Mouse (Mus musculus) megakaryocyte, adult 5-6 weeks (primary cell): Measurements from ENCODE around the gene Gm960. TPM values are rescaled to one million over a fixed set of nuclear protein-coding genes. Genes with fewer than 3 reads are reported as not detected.

Experiments used
- ATAC-seq: 2 replicates; pipeline ENCODE4 v1.8.0; 2016; ENCODE audit warnings: mild to moderate bottlenecking, inconsistent platforms; ENCODE audit not compliant: poor library complexity, severe bottlenecking
- total RNA-seq, 2 experiments: library from RNA; stranded (forward) in 1 of 2; stranded (reverse) in 1 of 2; fragments of 153-499, 151-499 nt in 1 of 2; fragments of 221-1000, 200-1000 nt in 1 of 2; gene quantifications; 2 replicates each; pipeline versions ENCODE4 v1.2.3 to v1.2.4; 2015 to 2017

Gm960 gene
- not detected in 2 replicates for total RNA-seq (2015)
- not detected in 2 replicates for total RNA-seq (2017)

DNA sequence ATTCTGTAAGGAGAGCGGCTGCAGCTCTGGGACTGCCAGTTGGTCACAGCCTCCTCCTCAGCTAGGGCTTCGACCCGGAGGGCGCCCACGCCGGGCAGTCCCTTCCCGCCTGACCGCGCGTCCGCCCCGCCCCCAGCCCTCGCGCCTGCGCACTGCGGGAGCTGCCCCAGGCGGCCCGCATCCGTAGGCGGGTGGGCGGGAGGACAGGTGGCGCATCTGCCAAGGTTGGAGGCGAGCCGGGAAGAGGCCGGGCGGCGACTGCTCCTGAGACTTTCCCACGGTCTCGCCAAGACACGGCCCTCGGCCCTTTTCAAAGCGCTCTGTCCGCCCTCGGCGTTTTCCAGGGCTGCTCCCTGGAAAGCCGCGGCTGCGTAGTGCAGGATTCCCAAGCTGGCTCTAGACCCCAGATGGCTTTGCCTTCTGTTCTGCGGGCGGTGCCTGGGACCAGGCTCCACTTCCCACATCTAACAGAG, at the start of gene Gm960:
Gene Gm960, minus strand, starts transcription at position 464 of the 473 bp plus-strand sequence.
- ATAC-seq = no peak

DNA sequence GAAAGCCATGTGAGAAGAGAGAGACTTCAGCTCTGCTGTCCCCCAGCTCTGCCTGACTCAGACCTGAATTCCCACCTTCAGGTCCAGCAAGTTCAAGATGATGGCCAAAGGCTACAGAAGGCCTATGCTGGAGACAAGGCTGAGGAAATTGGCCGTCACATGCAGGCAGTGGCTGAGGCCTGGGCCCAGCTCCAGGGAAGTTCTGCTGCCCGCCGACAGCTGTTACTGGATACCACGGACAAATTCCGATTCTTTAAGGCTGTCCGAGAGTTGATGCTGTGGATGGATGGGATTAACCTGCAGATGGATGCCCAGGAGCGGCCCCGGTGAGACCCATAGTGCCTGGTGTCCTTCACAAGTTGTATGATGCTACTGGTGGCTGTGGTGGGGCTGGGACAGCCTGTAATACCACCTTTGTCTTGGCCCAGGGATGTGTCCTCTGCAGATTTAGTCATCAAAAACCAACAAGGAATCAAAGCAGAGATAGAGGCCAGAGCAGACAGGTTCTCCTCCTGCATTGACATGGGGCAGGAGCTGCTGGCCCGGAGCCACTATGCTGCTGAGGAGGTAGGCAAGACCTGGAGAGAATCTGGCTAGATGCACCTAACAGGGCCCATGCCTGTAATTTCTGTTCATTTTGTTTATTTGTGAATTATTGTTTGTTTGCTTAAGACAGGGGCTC, 49.3 kb upstream of the Gm960 start:
- no peak for ATAC-seq

DNA sequence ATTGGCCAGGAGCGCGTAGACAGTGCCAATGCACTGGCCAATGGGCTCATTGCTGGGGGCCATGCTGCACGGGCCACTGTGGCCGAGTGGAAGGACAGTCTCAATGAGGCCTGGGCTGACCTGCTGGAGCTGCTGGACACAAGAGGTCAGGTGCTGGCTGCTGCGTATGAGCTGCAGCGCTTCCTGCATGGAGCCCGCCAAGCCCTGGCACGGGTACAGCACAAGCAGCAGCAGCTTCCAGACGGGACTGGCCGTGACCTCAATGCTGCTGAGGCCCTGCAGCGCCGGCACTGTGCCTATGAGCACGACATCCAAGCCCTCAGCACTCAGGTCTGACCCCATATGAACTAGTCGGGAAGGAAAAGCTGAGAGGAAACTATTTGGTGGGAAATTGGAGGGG, 48.1 kb upstream of the Gm960 start:
- no peak for ATAC-seq

DNA sequence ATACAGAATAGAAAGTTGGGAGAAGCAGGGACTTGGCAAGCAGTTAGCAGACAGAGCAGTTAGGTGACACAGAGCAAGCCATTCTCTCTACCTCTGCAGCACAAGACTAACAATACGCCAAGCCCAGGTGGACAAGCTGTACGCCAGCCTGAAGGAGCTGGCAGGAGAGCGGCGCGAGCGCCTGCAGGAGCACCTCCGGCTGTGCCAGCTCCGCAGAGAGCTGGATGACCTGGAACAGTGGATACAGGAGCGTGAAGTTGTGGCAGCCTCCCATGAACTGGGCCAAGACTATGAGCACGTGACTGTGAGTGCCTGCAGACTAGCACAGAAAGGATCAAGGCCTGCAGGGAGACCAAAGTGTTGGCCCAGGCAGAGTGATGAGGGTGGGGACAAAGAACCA, 47.2 kb upstream of the Gm960 start:
- ATAC-seq = no peak

DNA sequence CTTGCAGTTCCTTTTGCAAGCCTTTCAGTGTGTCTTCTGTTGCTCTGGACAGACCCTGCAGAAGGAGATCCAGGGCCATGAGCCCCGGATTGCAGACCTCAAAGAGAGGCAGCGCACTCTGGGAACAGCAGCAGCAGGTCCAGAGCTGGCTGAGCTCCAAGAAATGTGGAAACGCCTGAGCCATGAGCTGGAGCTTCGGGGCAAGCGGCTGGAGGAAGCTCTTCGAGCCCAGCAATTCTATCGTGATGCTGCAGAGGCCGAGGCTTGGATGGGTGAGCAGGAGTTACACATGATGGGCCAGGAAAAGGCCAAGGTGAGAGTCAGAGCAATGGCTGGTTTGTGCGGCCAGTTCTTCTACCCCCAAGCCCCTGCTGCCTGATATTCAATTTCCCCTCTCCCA, 46.6 kb upstream of the Gm960 start:
- ATAC-seq = no peak

DNA sequence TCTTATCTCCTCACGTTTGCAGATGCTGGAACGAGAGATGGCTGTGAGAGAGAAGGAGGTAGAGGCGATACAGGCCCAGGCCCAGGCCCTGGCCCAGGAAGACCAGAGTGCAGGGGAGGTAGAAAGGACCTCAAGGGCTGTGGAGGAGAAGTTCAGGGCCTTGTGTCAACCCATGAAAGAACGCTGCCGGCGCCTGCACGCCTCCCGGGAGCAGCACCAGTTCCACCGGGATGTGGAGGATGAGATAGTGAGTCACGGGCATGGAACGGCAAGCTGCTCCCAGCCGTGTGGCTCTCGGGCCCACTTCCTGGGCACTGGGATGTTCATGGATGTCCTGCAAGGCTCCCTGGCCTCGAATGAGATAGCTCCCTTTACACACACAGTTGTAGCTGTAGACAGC, 45.6 kb upstream of the Gm960 start:
- ATAC-seq = no peak

DNA sequence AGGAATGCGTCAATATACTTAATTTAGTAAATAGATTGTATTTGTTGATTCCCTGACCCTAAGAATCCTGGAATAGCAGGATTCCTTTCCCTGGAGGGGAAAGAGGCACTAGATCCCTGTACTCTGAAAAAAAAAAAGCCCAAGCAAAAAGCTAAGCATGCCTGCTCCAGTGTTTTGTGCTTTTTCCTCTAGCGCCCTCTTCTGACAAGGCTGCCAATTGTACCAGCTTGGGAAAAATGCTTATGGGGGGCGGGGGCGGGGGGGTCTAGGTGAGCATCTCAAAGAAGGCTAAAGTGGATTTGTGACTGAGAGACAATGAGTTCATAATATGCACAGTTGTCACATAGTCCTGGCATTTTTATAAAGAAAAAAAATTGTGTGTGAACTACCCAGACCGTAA, 45.1 kb upstream of the Gm960 start:
- no peak for ATAC-seq

DNA sequence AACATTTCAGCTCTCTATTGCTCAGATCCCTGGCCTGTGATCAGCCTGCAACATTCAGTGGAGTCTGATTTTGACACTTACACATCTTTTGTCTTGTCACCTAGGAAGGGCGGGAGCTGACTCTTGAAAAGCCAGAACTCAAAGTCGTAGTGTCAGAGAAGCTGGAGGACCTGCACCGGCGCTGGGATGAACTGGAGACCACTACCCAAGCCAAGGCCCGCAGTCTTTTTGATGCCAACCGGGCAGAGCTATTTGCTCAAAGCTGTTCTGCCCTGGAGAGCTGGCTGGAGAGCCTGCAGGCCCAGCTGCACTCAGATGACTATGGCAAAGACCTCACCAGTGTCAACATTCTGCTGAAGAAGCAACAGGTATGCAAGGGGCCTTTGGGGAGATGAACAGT, 43.8 kb upstream of the Gm960 start:
- ATAC-seq = no peak

DNA sequence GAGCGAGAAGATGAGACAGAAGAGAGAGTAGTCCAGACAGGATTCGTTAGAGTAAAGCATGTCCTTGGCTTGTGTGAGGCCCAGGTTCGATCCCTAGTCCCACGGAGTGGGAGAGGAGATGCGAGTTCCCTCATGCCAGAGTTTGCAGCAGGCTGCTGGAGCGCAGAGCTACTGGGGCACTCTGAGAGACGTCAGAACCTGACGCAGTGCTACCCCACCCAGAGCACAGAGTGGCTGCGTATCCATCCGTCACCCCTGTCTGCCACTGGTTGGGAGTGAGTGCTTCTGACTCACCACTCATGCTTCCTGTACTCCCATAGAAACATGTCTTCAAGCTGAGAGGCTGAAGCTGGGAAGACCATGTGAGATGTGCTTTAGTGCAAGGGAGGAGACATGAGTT, 43.0 kb upstream of the Gm960 start:
- ATAC-seq = no peak

DNA sequence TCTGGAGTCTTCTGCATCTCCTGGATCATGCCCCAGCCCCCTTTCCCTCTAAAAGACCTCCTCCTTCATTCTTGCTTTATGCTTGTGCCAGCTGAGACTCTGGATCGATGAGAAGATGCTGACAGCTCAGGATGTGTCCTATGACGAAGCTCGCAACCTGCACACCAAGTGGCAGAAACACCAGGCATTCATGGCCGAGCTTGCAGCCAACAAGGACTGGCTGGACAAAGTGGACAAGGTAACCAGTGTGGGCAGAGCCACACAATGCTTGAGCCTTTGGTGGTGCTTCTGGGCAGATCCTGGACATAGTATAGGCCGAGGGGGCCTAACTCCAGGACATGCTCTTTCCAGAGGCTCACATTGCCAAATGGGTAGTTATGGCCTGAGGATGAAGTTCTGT, 41.3 kb upstream of the Gm960 start:
- no peak for ATAC-seq

DNA sequence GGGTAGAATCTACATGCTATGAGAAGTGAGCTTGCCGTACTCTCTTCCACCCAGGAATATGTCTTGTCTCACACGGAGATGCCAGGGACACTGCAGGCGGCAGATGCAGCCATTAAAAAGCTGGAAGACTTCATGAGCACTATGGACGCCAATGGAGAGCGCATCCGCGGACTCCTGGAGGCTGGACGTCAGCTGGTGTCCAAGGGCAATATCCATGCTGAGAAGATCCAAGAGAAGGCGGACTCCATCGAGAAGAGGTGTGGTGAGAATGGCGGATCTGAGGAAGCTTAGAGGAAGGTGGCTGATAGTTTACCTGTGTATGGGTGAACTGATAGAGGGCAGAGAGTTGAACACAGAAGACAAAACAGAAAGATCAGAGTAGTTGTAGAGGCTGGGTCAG, 40.6 kb upstream of the Gm960 start:
- no peak for ATAC-seq

DNA sequence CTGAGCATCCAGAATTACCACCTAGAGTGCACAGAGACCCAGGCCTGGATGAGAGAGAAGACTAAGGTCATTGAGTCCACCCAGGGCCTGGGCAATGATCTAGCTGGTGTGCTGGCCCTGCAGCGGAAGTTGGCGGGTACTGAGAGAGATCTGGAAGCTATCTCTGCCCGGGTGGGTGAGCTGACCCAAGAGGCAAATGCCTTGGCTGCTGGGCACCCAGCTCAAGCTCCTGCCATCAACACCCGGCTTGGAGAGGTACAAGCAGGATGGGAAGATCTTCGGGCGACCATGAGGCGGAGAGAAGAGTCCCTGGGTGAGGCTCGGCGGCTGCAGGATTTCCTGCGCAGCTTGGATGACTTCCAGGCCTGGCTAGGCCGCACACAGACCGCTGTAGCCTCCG, 39.4 kb upstream of the Gm960 start:
- ATAC-seq = no peak

DNA sequence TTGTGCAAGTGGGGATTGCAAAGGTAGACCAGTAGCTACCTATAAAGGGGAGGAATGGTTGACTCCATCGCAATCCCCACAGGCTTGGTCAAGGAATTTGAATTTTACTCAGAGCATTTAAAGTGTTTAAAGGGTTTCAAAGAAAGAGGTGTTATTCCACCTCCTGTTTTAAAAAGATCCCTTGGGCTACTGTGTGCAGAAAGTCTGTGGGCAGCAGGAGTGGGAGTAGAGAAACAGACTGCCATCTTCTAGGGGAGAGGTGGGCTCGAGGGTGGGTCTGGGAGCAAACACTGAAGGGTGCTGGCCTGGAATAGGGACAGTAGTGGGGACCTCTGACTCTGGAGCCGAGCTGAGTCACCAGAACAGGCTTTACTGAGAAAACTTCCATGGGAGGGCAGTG, 34.6 kb upstream of the Gm960 start:
- no peak for ATAC-seq

DNA sequence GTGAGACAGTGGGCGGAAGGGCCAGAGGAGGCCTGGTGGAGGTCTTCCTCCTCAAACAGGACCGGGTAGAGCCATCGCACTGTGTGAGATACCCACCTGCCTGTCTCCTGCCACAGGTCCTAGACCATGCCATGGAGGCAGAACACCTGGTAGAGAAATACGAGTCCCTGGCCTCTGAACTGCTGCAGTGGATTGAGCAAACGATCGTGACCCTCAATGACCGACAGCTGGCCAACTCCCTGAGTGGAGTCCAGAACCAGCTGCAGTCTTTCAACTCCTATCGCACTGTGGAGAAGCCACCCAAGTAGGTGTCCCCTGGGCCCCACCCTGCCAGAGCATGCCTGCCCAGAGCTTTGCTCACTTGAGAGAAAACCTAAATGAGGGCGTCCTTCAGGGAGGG, 30.7 kb upstream of the Gm960 start:
- no peak for ATAC-seq

DNA sequence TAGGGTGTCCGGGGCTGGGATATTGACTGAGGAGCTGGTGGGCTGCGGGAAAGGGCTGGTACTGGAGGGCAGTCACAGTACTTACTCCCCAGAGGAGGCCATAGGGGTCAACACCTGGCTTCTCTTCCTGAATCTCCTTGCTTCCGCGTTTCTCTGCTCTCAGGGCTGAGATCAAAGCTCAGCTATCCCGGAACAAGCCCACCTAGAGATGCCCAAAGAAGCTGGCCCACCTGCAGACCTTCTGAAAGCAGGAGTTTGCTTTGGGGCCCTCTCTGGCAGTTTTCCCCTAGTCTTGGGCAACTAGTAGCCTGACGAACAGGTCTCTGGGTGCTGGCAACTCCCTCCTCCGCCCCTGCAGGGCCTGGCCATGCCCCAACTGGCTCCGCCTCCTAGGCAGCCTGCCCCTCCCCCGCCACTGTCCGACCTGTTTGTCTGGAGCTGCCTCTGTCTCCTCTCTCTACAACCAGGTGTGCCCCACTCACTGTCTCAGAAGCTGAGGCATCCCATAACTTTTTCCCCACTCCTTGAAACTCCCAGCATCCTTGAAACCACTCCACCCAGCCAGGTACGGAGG, 22.3 kb upstream of the Gm960 start:
- no peak for ATAC-seq

DNA sequence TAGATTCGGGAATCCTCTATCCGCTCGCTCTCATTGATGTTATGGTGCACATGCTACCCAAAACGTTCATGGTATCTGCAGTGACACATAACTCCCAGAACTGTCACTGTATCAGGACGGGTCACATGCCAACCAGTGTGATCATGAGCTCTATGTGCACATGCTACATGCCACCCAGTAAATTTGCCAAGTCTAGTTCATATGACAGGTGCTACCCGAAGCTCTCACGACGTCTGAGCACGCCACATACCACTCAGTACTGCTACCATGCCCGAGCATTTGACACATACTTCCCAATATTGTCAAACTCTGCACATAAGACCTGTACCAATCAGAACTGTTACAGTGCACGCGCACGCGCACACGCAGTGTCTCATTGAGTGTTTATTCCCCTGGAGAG, 21.6 kb upstream of the Gm960 start:
- ATAC-seq = no peak

DNA sequence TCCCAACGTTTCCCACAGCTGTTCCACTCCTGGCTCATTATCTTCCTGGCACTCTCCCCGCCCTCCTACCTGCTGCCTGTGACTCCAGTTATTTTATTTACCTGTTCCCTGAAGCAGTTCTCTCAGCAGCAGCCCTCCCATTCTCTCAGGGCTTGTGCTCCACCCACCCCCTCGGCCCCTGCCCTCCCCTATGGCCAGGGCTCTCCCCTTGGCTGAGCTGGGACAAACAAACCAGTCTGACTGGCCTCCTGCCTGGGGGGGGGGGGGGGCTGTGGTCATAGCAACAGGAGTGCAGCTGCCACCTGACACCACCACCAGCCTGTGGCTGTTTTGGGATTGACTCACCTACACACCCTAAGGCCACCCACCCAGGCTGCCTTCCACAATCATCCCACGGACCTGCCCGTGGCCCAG, 20.9 kb upstream of the Gm960 start:
- ATAC-seq = no peak

DNA sequence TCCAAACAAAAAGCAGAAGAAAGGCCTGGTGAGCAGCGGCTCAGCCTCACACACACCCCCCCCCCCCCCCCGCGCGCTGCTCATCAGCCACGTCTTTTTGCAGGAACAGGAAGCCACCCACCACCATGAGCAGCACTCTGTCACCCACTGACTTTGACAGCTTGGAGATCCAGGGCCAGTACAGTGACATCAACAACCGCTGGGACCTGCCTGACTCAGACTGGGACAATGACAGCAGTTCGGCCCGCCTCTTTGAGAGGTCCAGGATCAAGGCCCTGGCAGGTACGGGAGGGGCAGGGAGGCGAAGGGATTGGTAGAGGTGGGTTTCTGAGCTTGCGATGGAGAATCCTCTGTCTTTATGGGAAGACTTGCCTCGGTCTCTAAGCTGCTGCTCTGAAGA, 20.2 kb upstream of the Gm960 start:
- no peak for ATAC-seq

DNA sequence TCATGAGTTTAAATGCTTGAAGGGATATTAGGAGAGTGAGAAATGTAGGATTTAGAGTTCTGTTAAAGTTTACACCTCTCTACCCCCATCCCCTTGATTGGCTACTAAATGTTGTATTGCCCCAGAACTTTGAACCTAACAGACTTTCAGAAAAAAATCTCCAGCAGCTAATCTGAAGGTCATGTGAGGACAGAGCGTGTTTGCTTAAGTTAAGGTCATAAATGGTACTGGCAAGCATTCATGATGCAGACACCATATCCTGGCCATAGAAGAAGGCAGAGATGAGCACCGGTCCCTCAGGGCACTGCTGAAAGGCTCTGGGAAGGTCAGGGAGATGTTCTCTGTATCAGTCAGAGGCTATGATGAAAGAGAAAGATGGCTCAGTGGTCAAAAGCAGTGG, 18.8 kb upstream of the Gm960 start:
- no peak for ATAC-seq

DNA sequence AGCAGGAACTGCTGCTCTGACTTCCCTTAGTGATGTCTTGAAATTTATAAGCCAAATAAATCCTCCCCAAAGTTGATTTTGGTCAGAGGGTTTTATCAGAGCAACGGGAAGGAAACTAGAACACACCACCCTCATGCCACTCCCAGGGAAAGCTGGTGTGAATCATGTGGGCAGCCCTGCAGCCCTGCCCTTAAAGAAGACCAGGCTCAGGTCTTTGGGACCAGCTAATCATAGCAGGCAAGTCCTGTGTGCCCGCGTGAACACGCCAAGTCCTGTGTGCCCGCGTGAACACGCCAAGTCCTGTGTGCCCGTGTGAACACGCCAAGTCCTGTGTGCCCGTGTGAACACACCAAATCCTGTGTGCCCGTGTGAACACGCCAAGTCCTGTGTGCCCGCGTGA, 18.3 kb upstream of the Gm960 start:
- ATAC-seq = no peak

DNA sequence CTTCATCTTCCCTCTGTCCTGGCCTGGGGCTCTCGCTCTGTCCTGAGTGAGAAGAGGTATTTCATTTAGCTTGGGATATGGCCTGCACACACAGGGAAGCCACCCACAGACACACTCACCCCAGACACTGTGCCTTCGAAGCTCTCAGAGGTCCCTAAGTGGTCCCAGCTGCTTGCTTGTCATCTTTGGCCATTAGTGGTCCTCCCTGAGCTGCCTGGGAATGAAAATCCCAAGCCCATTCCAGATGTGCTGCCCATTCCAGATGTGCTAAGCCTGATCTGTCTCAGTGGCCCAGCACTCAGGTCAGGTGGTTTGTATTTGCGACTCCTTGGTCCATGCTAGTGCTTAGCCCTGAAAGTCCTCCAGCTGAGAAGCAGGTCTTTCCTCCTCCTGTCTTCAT, 15.4 kb upstream of the Gm960 start:
- ATAC-seq = no peak

DNA sequence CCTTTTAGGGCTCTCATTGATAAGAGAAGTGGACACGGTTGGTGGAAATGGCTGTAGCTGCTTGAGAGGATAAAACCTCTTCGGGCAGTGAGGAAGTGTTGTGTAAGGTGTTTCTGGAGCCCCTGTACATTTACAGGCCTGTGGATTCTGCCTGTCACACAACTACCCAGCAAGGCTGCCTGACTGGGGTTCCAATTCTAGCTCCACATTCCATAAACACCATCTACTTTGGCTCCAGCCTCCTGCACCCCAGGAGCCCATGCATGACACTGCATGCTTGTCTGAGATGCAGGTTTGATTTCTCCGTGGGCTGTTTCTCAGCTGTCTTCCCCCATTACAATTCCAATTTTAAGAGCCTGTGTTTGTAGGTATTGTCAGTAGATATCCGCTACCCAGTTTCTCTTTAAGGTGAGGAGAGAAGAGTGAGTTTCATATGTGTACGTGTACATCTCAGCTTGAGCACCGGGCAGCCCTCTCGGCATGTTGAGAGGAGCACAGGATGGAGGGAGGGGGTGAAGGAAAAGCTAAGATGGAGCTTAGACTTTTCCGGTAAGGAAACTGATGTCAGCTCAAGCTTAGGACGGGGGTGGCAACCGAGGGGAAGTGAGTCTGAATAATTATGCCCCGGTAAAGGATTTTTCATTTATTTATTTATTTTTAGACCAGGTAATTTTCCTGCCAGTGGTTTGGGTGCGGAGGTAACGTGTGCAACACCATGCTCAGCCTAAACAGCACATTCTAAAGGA, 14.5 kb upstream of the Gm960 start:
- no peak for ATAC-seq
